Mouse (Mus musculus) intestine, embryonic 16.5 days (tissue): ENCODE results near the gene Parp6. TPM values are rescaled to one million over a fixed set of nuclear protein-coding genes. Genes with fewer than 3 reads are reported as not detected.

Source experiments
- ATAC-seq: fragments of 200-750 bp; cut with Nextera tagmentation; 2 replicates; pipeline ENCODE4 v1.8.0; 2017; ENCODE audit warnings: moderate TSS enrichment, moderate library complexity
- H3K27ac ChIP-seq: fragments of 300-500 bp; sonication (generic); 2 replicates; pipeline ENCODE4 v1.5.1; 2014; ENCODE audit warnings: mild to moderate bottlenecking, low read length
- H3K27me3 ChIP-seq: fragments of 300-500 bp; sonication (generic); replicated peaks from 2 replicates; pipeline ENCODE4 v1.6.1; 2014; ENCODE audit warnings: low read length, control low read depth, mixed read lengths; ENCODE audit not compliant: control insufficient read depth, insufficient read depth
- H3K36me3 ChIP-seq: fragments of 300-500 bp; sonication (generic); 2 replicates; pipeline ENCODE4 v1.6.1; 2014; ENCODE audit warnings: low read length, control low read depth; ENCODE audit not compliant: control insufficient read depth, insufficient read depth
- H3K4me1 ChIP-seq: fragments of 300-500 bp; sonication (generic); 2 replicates; pipeline ENCODE4 v1.6.1; 2014; ENCODE audit warnings: low read length, control low read depth, mixed read lengths; ENCODE audit not compliant: control insufficient read depth, insufficient read depth
- H3K4me2 ChIP-seq: fragments of 300-500 bp; sonication (generic); 2 replicates; pipeline ENCODE4 v1.6.1; 2014; ENCODE audit warnings: low read depth, low read length, control low read depth
- H3K4me3 ChIP-seq: fragments of 300-500 bp; sonication (generic); 2 replicates; pipeline ENCODE4 v1.5.1; 2014; ENCODE audit warnings: mild to moderate bottlenecking, low read length
- H3K9ac ChIP-seq: fragments of 300-500 bp; sonication (generic); 2 replicates; pipeline ENCODE4 v1.6.1; 2014; ENCODE audit warnings: low read depth, low read length
- H3K9me3 ChIP-seq: fragments of 300-500 bp; sonication (generic); 2 replicates; pipeline ENCODE4 v1.6.1; 2016; ENCODE audit warnings: low read length, control low read depth; ENCODE audit not compliant: control insufficient read depth
- WGBS: fragments of 180-500 bp; shearing (Covaris S2); extraction: QIAGEN DNeasy Blood & Tissue Kit; methylation state at CpG from one replicate; pipeline ENCODE4 v1.1.7; 2014; 5-methylcytosine and 5-hydroxymethylcytosine counted together
- polyA plus RNA-seq: library from polyadenylated mRNA; unstranded; fragments of >200 nt; fragmentation: Nextera tagmentation; extraction: Ambion mirVana; gene quantifications from 2 replicates; pipeline ENCODE4 v1.2.1, GENCODE M21; 2015

Parp6 gene
- polyA plus RNA-seq, 1 experiment from 2014 or later, result 20.2 TPM

DNA sequence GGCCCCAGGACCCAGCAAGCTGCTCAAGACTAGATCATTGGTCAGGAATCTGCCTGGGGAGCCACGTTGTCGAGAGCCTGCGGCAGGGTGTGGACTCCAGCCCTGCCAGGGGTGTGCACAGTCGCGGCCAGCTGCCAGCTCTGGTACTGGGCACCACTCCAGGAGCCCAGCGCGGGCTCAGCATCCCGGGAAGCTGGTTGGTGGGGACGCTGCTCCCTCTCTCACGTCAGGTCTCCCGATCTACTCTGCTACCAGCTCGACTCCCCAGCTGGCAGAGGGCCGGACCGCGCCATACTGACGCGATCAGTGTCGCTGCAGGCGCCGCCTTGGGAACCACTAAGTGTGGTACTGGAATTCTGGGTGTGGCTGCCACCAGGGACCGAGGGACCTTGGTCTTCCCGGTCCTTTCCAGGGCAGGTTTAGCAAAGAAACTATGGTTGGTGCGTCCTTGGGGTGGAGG is 74.6 kb downstream of the Parp6 start:
- peaks cover 30% of the 10 kb centered on the region for H3K4me1 ChIP-seq
- H3K36me3 ChIP-seq, result no peaks in the 10 kb centered on the region
- peak overlapping the region; percentile 56 for H3K9ac ChIP-seq
- 2% methylated on average over 23 of the region's 23 CpGs for WGBS
- H3K9me3 ChIP-seq, result no peaks in the 10 kb centered on the region
- peak overlapping the region; percentile 67 for H3K27ac ChIP-seq
- H3K4me2 ChIP-seq, result peak overlapping the region; percentile 66
- peak; percentile 89 for ATAC-seq
- H3K4me3 ChIP-seq, result peak overlapping the region; percentile 44
- no peaks in the 10 kb centered on the region for H3K27me3 ChIP-seq

DNA sequence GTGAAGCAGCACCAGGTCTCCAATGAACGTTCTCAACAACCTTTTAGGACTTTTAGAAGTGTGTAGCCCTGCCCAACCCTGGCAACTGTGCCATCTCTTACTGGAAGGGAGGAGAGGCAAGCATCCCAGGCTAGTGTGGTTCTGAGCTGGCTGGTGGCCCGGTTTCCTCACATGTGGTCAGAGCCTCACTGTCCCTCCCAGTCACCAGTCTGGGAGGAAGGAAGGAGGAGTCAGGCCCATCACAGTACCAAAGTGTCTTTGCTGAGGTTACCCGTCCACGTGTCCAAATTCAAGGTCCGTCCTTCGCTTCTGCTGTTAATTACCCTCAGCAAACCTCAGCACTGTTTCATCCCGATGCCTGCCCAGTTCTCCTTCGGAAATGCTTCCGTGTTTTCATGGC is 75.1 kb downstream of the Parp6 start:
- WGBS, result 38% methylated on average over 9 of the region's 9 CpGs
- Histone ChIP-seq H3K36me3 (no peaks in the 10 kb centered on the region), H3K4me3 (peak overlapping the region; percentile 44), H3K4me1 (peaks cover 30% of the 10 kb centered on the region), H3K4me2 (peak overlapping the region; percentile 66), H3K27me3 (no peaks in the 10 kb centered on the region), H3K9ac (peak overlapping the region; percentile 56), H3K9me3 (no peaks in the 10 kb centered on the region), H3K27ac (peak overlapping the region; percentile 67)
- ATAC-seq, result peak; percentile 10

DNA sequence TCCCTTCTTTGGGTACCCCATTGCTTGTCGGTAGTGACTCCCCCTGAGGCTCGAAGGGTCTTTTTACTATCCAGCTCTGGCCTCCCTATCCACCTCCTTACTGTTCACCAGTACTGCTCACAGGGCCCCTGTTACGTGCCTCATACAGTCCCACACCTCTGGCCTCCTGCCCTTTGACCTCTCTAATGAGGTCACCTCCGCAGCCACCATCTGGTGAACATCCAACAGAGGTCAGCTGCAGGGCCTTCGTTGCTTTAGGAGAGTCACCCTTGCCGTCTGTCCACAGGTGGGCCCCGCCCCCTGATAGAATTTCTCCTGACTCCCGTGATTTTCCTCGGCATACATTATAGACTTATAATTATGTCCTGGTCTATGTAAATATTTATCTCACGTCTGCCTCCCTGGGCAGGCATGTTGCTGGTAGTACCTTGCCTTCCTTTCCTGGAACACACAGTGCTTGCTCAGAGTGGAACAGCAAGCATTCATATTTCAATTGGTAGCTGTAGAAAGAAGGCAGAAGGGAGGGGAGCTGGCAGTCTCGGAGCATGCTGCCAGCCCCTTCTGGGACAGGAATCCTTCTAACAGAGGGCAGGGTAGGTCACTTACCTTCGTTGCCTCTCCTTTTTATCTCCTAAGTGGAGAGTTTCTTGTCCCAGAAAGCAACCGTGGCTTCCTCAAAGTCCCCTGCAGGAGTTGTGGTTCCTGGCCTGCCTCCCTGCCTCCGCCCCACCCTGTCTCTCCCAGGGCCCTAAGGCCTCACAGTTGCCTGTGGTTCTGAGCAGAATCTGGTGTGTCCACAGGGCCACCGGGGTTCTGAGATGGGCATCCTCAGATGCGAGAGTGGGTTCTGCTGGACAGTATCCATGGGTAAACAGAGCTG is 77.7 kb downstream of the Parp6 start:
- H3K9ac ChIP-seq, result peak overlapping the region; percentile 34; the same call in 1 of the 2 replicates
- H3K4me3 ChIP-seq, result no peak overlapping the region
- no peaks in the 10 kb centered on the region for H3K27me3 ChIP-seq
- H3K27ac ChIP-seq, result peak overlapping the region; percentile 6
- H3K9me3 ChIP-seq, result no peaks in the 10 kb centered on the region
- H3K4me2 ChIP-seq, result no peak overlapping the region
- peaks cover 30% of the 10 kb centered on the region for H3K4me1 ChIP-seq
- peak; percentile 27 for ATAC-seq
- H3K36me3 ChIP-seq, result no peaks in the 10 kb centered on the region
- WGBS, result 39% methylated on average over 16 of the region's 16 CpGs

DNA sequence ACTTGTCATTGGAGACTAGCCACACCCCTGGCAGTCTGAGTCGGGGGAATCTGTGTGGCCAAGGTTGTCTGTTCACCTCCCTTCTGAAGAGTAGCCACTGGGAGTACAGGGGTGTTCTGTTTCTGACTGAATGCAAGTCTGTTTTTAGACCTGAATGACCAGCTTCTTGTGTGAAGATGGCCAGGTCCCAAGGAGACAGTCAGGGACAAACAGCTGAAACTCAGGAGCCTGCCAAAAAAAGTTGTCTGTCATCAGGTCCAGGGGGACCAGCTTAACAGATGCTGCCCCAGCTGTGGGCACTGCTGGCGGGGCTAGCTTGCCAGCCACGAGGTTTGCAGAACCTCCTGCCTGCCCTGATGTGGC is 78.3 kb downstream of the Parp6 start:
- Histone ChIP-seq H3K9ac (peak overlapping the region; percentile 34; the same call in 1 of the 2 replicates), H3K4me2 (no peak overlapping the region), H3K4me1 (peaks cover 30% of the 10 kb centered on the region), H3K9me3 (no peaks in the 10 kb centered on the region), H3K27ac (peak overlapping the region; percentile 6), H3K4me3 (no peak overlapping the region), H3K36me3 (no peaks in the 10 kb centered on the region), H3K27me3 (no peaks in the 10 kb centered on the region)
- ATAC-seq, result no peak
- 38% methylated on average over 3 of the region's 3 CpGs for WGBS

DNA sequence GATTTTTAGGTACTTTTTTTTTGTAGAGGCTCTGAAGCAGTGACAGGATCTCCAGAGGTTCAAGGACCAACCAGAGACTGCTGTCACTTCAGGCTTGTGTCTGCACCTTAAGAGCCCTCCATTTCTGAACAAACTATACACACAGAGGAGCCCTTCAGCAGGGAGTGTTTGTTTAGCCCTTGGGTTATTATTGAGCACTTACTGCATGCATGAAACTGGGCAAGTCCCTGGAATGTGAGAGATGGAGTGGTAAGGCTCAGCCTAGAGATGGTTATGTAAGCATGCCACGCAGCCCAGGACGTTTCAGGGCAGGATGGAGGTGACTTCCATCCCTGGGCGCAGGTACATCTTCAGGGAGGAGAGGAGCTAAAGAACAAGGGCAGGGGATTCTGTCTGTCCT is 79.3 kb downstream of the Parp6 start:
- Histone ChIP-seq H3K4me2 (no peak overlapping the region), H3K4me1 (peaks cover 27% of the 10 kb centered on the region), H3K27ac (no peak overlapping the region), H3K36me3 (no peaks in the 10 kb centered on the region), H3K9ac (no peak overlapping the region), H3K27me3 (no peaks in the 10 kb centered on the region), H3K9me3 (no peaks in the 10 kb centered on the region), H3K4me3 (no peak overlapping the region)
- no peak for ATAC-seq
- WGBS, result 75% methylated on average over 3 of the region's 3 CpGs

Other genes with a start within 250 kb of the Parp6 start
- gene Arih1, start 130.7 kb upstream of the Parp6 start, polyA plus RNA-seq, result 7.2 and 7.7 TPM in 2 replicates
- 179 and 228 TPM in 2 replicates for gene Hexa, start 77.7 kb upstream of the Parp6 start, polyA plus RNA-seq
- gene Tmem202, start 77.4 kb upstream of the Parp6 start, polyA plus RNA-seq, result 0.50 and 0.60 TPM in 2 replicates
- 2.9 TPM in 2 replicates for gene Celf6, start 39.4 kb upstream of the Parp6 start, polyA plus RNA-seq
- gene Pkm, start 39.1 kb downstream of the Parp6 start, polyA plus RNA-seq, result 1,051 and 1,198 TPM in 2 replicates
- 1.1 and 1.6 TPM in 2 replicates for gene Gramd2, start 62.9 kb downstream of the Parp6 start, polyA plus RNA-seq
- 9.7 and 10.0 TPM in 2 replicates for gene Senp8, start 133.4 kb downstream of the Parp6 start, polyA plus RNA-seq
- 9.2 and 10.2 TPM in 2 replicates for gene Myo9a, start 133.6 kb downstream of the Parp6 start, polyA plus RNA-seq